Mouse (Mus musculus) thymus, adult 2 months (tissue): ENCODE measurements at regions not wholly inside any gene's neighbourhood (a gene's known extent, or its start where the extent isn't known, plus 50 kb on each side); places are given as distances from the start of the nearest gene placed in this dataset.

Source experiments
- CTCF ChIP-seq: fragments of 200-500 bp; IDR thresholded peaks from 2 replicates; pipeline ENCODE4 v1.5.1; 2012; ENCODE audit warnings: mild to moderate bottlenecking, control low read depth, low read length, moderate library complexity, borderline replicate concordance; ENCODE audit not compliant: control insufficient read depth, poor library complexity, insufficient read depth; ENCODE audit errors: extremely low read depth
- POLR2A ChIP-seq: fragments of 200-500 bp; IDR thresholded peaks from 2 replicates; pipeline ENCODE4 v1.6.1; 2012; ENCODE audit warnings: mild to moderate bottlenecking, low read length, control low read depth, moderate library complexity; ENCODE audit not compliant: control insufficient read depth, poor library complexity, insufficient read depth; ENCODE audit errors: extremely low read depth

GRCm38 (mm10) chr5:75380340-75380739, 194.4 kb upstream of the Kit start:
- TF ChIP-seq CTCF (no peak), POLR2A (no peak)
